Mouse (Mus musculus) G1E (cell line): ENCODE data around the gene D730048I06Rik.

ENCODE experiments used
- CTCF ChIP-seq: IDR thresholded peaks from 2 replicates; pipeline ENCODE4 v1.5.1; 2012; ENCODE audit warnings: low read depth, low read length, inconsistent platforms, mixed read lengths
- GATA1 ChIP-seq: IDR thresholded peaks from 2 replicates; pipeline ENCODE4 v1.6.1; 2012; ENCODE audit warnings: borderline replicate concordance, low read length, inconsistent platforms, mixed read lengths
- GATA2 ChIP-seq: IDR thresholded peaks from 2 replicates; pipeline ENCODE4 v1.6.1; 2012; ENCODE audit warnings: low read depth, low read length, inconsistent platforms, borderline replicate concordance
- TAL1 ChIP-seq: conservative IDR thresholded peaks from 2 replicates; pipeline ENCODE4 v1.6.1; 2012; ENCODE audit warnings: low read depth, low read length, inconsistent platforms, mixed read lengths

- TF ChIP-seq CTCF (no peak), GATA1 (no peak), TAL1 (no peak), GATA2 (no peak)
These were observed at the start of gene D730048I06Rik, which contains the start of gene Gm27235 for GRCm38 (mm10) chr9:35790001-35790400.
